In the genomic region with DNA sequence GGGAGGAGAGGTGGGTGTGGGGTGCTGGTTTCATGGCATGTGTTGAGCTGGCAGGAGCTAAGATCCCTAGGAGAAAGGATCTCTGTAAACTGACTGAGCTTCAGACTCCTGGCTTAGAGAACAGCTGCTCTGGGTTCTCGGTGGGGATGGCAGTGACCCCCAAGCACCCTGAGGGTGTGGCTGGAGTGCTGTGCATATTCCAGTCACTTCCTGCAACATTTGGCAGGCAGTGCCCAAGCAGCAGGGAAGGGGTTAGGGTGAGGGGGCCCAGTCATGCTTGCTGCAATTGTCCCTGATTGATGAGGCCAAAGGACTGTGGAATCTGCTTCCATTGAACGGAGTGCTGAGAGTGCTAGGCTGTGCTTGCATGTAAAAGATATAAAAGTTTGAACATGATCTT, we compare ENCODE assay signal across 10 mouse cellular contexts.
DNase-seq lines count a peak whose midpoint lies in the region; ATAC-seq and TF ChIP-seq lines count a peak whose summit lies in the region.
"Had no signal": no experiment of that assay in that cellular context is flagged by ENCODE, and none has a peak within 500 bp of the region (broad histone marks: within the 10 kb centered on the region; RNA-seq: fewer than 3 reads in every experiment).

No protein-coding gene starts in this region.

- H3K27ac ChIP-seq in left cerebral cortex, adult 2 months, result peak overlapping the region; percentile 50
- no peak overlapping the region for H3K27ac ChIP-seq in forebrain, embryonic 11.5 days (ENCODE audit: low read depth, low read length)
- no peak overlapping the region for H3K27ac ChIP-seq in limb, embryonic 10.5 days
- no peak overlapping the region for H3K27ac ChIP-seq in neural tube, embryonic 13.5 days (replicated peaks)
- H3K27ac ChIP-seq: heart, adult 2 months had no signal

- H3K4me1 ChIP-seq in forebrain, embryonic 11.5 days (replicated peaks; ENCODE audit: control insufficient read depth, insufficient read depth, low read length), result peaks cover 25% of the 10 kb centered on the region; the same call in 1 of the 2 replicates
- H3K4me1 ChIP-seq in limb, embryonic 10.5 days, result peaks cover 53% of the 10 kb centered on the region
- H3K4me1 ChIP-seq in neural tube, embryonic 13.5 days (replicated peaks), result peaks cover 34% of the 10 kb centered on the region

- no peak for TF ChIP-seq CTCF in left cerebral cortex, adult 2 months (IDR thresholded peaks at IDR 0.05)

- WGBS in forebrain, embryonic 11.5 days, result 9% methylated on average over 2 of the region's 2 CpGs
- WGBS in limb, embryonic 10.5 days, result 2% methylated on average over 2 of the region's 2 CpGs
- 2% methylated on average over 2 of the region's 2 CpGs for WGBS in neural tube, embryonic 13.5 days

- no peaks in the 10 kb centered on the region for H3K36me3 ChIP-seq in forebrain, embryonic 11.5 days (ENCODE audit: control insufficient read depth, insufficient read depth, low read length)
- H3K36me3 ChIP-seq in limb, embryonic 10.5 days, result no peaks in the 10 kb centered on the region
- H3K36me3 ChIP-seq in neural tube, embryonic 13.5 days, result no peaks in the 10 kb centered on the region

- H3K27me3 ChIP-seq in forebrain, embryonic 11.5 days (ENCODE audit: control insufficient read depth, insufficient read depth, low read length), result no peaks in the 10 kb centered on the region
- no peaks in the 10 kb centered on the region for H3K27me3 ChIP-seq in limb, embryonic 10.5 days (ENCODE audit: low read depth, poor library complexity, severe bottlenecking)
- H3K27me3 ChIP-seq in neural tube, embryonic 13.5 days, result no peaks in the 10 kb centered on the region

- DNase-seq in left cerebral cortex, adult 2 months (ENCODE audit: extremely low spot score in 1 of 2, low spot score in 2 of 2), result no peak
- DNase-seq in left cerebral cortex, adult 18-20 months (ENCODE audit: low spot score in 2 of 2), result no peak
- no peak for DNase-seq in forebrain, embryonic 11.5 days (ENCODE audit: low spot score)
- DNase-seq in limb, embryonic 10.5 days (ENCODE audit: low spot score), result peak; percentile 41
- no peak for DNase-seq in urinary bladder, postnatal 25 days (ENCODE audit: low spot score)
- DNase-seq in layer of hippocampus, adult 9-10 months (ENCODE audit: low spot score), result no peak
- DNase-seq: heart, adult 2 months; liver, postnatal 0 days had no signal

- H3K9ac ChIP-seq in forebrain, embryonic 11.5 days (ENCODE audit: low read length), result no peak overlapping the region
- no peak overlapping the region for H3K9ac ChIP-seq in neural tube, embryonic 13.5 days
- H3K9ac ChIP-seq: liver, postnatal 0 days had no signal

- H3K4me2 ChIP-seq in forebrain, embryonic 11.5 days (ENCODE audit: low read depth, low read length, severe bottlenecking), result 0 out of 2 replicates have a peak overlapping the region, but pooled peaks have one; percentile 11
- no peak overlapping the region for H3K4me2 ChIP-seq in neural tube, embryonic 13.5 days

- no peaks in the 10 kb centered on the region for H3K9me3 ChIP-seq in forebrain, embryonic 11.5 days (ENCODE audit: control insufficient read depth, low read length)
- no peaks in the 10 kb centered on the region for H3K9me3 ChIP-seq in limb, embryonic 10.5 days (replicated peaks)
- H3K9me3 ChIP-seq in neural tube, embryonic 13.5 days, result no peaks in the 10 kb centered on the region

- no peak overlapping the region for H3K4me3 ChIP-seq in left cerebral cortex, adult 2 months
- H3K4me3 ChIP-seq in forebrain, embryonic 11.5 days (ENCODE audit: low read depth, low read length), result no peak overlapping the region
- no peak overlapping the region for H3K4me3 ChIP-seq in limb, embryonic 10.5 days
- no peak overlapping the region for H3K4me3 ChIP-seq in neural tube, embryonic 13.5 days
- H3K4me3 ChIP-seq: heart, adult 2 months had no signal

- peak; percentile 69 for ATAC-seq in forebrain, embryonic 11.5 days (replicated peaks; ENCODE audit: low FRiP score)
- peak; percentile 84 for ATAC-seq in neural tube, embryonic 13.5 days (ENCODE audit: low read depth)
- ATAC-seq in erythroblast, adult 5-6 weeks (replicated peaks; ENCODE audit: low FRiP score, poor library complexity, severe bottlenecking), result no peak
- ATAC-seq: liver, postnatal 0 days had no signal

- intact Hi-C loops in left cerebral cortex, adult 2 months (cut with DNase I), result loop anchor here (5.0 kb wide), 1 partner anchor 141 kb away; no protein-coding TSS in a partner anchor
